8 mouse cellular contexts compared by ENCODE assay signal in genomic region chr17:34632261-34632691, GRCm38 (mm10). TPM values are rescaled to one million over a fixed set of nuclear protein-coding genes. Genes with fewer than 3 reads are reported as not detected.
DNase-seq lines count a peak whose midpoint lies in the region; ATAC-seq and TF ChIP-seq lines count a peak whose summit lies in the region.

No protein-coding gene starts in this region.

- peaks cover 48% of the 10 kb centered on the region for H3K4me1 ChIP-seq in forebrain, embryonic 16.5 days (replicated peaks; ENCODE audit: control insufficient read depth, insufficient read depth, low read length)
- peaks cover 35% of the 10 kb centered on the region for H3K4me1 ChIP-seq in neural tube, embryonic 14.5 days (ENCODE audit: control insufficient read depth, insufficient read depth, low read length)

- ATAC-seq in forebrain, embryonic 16.5 days, result peak; percentile 26
- ATAC-seq in neural tube, embryonic 14.5 days (ENCODE audit: low read depth), result no peak

- H3K4me3 ChIP-seq in forebrain, embryonic 16.5 days (replicated peaks; ENCODE audit: low read length), result peak overlapping the region; percentile 45
- H3K4me3 ChIP-seq in layer of hippocampus, adult 2 months, result peak overlapping the region; percentile 67
- H3K4me3 ChIP-seq in neural tube, embryonic 14.5 days (ENCODE audit: low read depth, low read length), result peak overlapping the region; percentile 65

- intact Hi-C loops in heart, postnatal 36 days (cut with DNase I), result no loop called here

- peak; percentile 50 to 77 for DNase-seq in CD8-positive naive resting alpha-beta T cell, adult 2 months (ENCODE audit: low read depth in 2 of 2, low spot score in 2 of 2)
- peak; percentile 86 to 91 for DNase-seq in cerebellum, adult 18-20 months
- DNase-seq in heart, postnatal 36 days, result peak; percentile 80 to 84
- peak; percentile 87 to 94 for DNase-seq in layer of hippocampus, adult 2 months (ENCODE audit: low spot score in 2 of 2)
- peak; percentile 91 for DNase-seq in lung, adult 18-20 months
- peak; percentile 84 to 90 for DNase-seq in thymus, adult 18-20 months

- peak overlapping the region; percentile 51 for H3K9ac ChIP-seq in forebrain, embryonic 16.5 days (replicated peaks; ENCODE audit: low read depth, low read length)
- H3K9ac ChIP-seq in neural tube, embryonic 14.5 days (replicated peaks; ENCODE audit: low read depth, low read length), result peak overlapping the region; percentile 35

- H3K27me3 ChIP-seq in forebrain, embryonic 16.5 days (replicated peaks; ENCODE audit: control insufficient read depth, insufficient read depth, low read length), result peaks cover 18% of the 10 kb centered on the region
- H3K27me3 ChIP-seq in neural tube, embryonic 14.5 days (ENCODE audit: control insufficient read depth, insufficient read depth, low read length), result peaks cover 8% of the 10 kb centered on the region

- WGBS in forebrain, embryonic 16.5 days, result 1% methylated on average over 26 of the region's 26 CpGs
- WGBS in neural tube, embryonic 14.5 days, result 2% methylated on average over 24 of the region's 26 CpGs

- no peak overlapping the region for H3K27ac ChIP-seq in forebrain, embryonic 16.5 days (ENCODE audit: low read length)
- peak overlapping the region; percentile 99 for H3K27ac ChIP-seq in layer of hippocampus, adult 2 months
- H3K27ac ChIP-seq in neural tube, embryonic 14.5 days (ENCODE audit: low read depth, low read length), result no peak overlapping the region

- H3K4me2 ChIP-seq in forebrain, embryonic 16.5 days (ENCODE audit: low read length), result peak overlapping the region; percentile 89
- peak overlapping the region; percentile 86 for H3K4me2 ChIP-seq in neural tube, embryonic 14.5 days (ENCODE audit: low read depth, low read length)

- TF ChIP-seq CTCF in layer of hippocampus, adult 2 months (conservative IDR thresholded peaks at IDR 0.05), result no peak

- no peaks in the 10 kb centered on the region for H3K36me3 ChIP-seq in forebrain, embryonic 16.5 days (ENCODE audit: control insufficient read depth, insufficient read depth)
- no peaks in the 10 kb centered on the region for H3K36me3 ChIP-seq in neural tube, embryonic 14.5 days (ENCODE audit: control insufficient read depth, insufficient read depth, low read length)

- H3K9me3 ChIP-seq in forebrain, embryonic 16.5 days (ENCODE audit: control insufficient read depth, low read length), result no peaks in the 10 kb centered on the region
- H3K9me3 ChIP-seq in neural tube, embryonic 14.5 days (ENCODE audit: control insufficient read depth, low read length), result no peaks in the 10 kb centered on the region

RNA-seq across cellular contexts. Expression of gene Prrt1, which starts 2.9 kb away (rescaled TPM):
- 5.0 and 10.4 TPM in 2 replicates for polyA plus RNA-seq in forebrain, embryonic 16.5 days (2015; fragmentation: Nextera tagmentation; extraction: Ambion mirVana)
- 1 to 10 TPM; 1.4 to 1.7 TPM for total RNA-seq in heart, postnatal 36 days (2021)
- total RNA-seq in layer of hippocampus, adult 2 months (2021), result 100 to 1,000 TPM; 276 to 305 TPM
- 6.7 and 9.3 TPM in 2 replicates for polyA plus RNA-seq in neural tube, embryonic 14.5 days (2014; fragmentation: Nextera tagmentation; extraction: Ambion mirVana)

RNA-seq across cellular contexts. Expression of gene Ppt2, which starts 4.0 kb away (rescaled TPM):
- 16.2 and 17.7 TPM in 2 replicates for polyA plus RNA-seq in forebrain, embryonic 16.5 days (2015; fragmentation: Nextera tagmentation; extraction: Ambion mirVana)
- total RNA-seq in heart, postnatal 36 days (2021), result 10 to 100 TPM; 54.4 to 55.5 TPM
- 10 to 100 TPM; 46.8 to 55.8 TPM for total RNA-seq in layer of hippocampus, adult 2 months (2021)
- polyA plus RNA-seq in neural tube, embryonic 14.5 days (2014; fragmentation: Nextera tagmentation; extraction: Ambion mirVana), result 21.9 and 25.4 TPM in 2 replicates

RNA-seq across cellular contexts. Expression of gene Fkbpl, which starts 12.3 kb away (rescaled TPM):
- polyA plus RNA-seq in forebrain, embryonic 16.5 days (2015; fragmentation: Nextera tagmentation; extraction: Ambion mirVana), result 14.6 and 16.7 TPM in 2 replicates
- 1 to 10 TPM; 6.9 to 9.9 TPM for total RNA-seq in heart, postnatal 36 days (2021)
- total RNA-seq in layer of hippocampus, adult 2 months (2021), result 10 to 100 TPM; 16.2 to 18.8 TPM
- polyA plus RNA-seq in neural tube, embryonic 14.5 days (2014; fragmentation: Nextera tagmentation; extraction: Ambion mirVana), result 11.5 and 14.8 TPM in 2 replicates

RNA-seq across cellular contexts. Expression of gene Atf6b, which starts 14.7 kb away (rescaled TPM):
- polyA plus RNA-seq in forebrain, embryonic 16.5 days (2015; fragmentation: Nextera tagmentation; extraction: Ambion mirVana), result 111 and 119 TPM in 2 replicates
- 10 to 100 TPM; 15.3 to 16.1 TPM for total RNA-seq in heart, postnatal 36 days (2021)
- 10 to 100 TPM; 92.0 to 93.2 TPM for total RNA-seq in layer of hippocampus, adult 2 months (2021)
- 71.8 and 92.5 TPM in 2 replicates for polyA plus RNA-seq in neural tube, embryonic 14.5 days (2014; fragmentation: Nextera tagmentation; extraction: Ambion mirVana)

RNA-seq across cellular contexts. Expression of gene Egfl8, which starts 16.5 kb away (rescaled TPM):
- polyA plus RNA-seq in forebrain, embryonic 16.5 days (2015; fragmentation: Nextera tagmentation; extraction: Ambion mirVana), result 7.0 and 7.5 TPM in 2 replicates
- 1 to 10 TPM; 1.5 to 2.5 TPM for total RNA-seq in heart, postnatal 36 days (2021)
- total RNA-seq in layer of hippocampus, adult 2 months (2021), result 1 to 10 TPM; 1.7 to 2.4 TPM
- 6.0 and 18.2 TPM in 2 replicates for polyA plus RNA-seq in neural tube, embryonic 14.5 days (2014; fragmentation: Nextera tagmentation; extraction: Ambion mirVana)

Comparison
In these comparisons a context has a peak if more than half of its experiments do, and no peak if none do; other contexts are left out.
1. RNA of gene Prrt1, which starts 2.9 kb away (total RNA-seq): 276 to 305 TPM in layer of hippocampus, adult 2 months; 1.4 to 1.7 TPM in heart, postnatal 36 days; every median in the first group is over 100 times any median in the second.
2. Peak in every context shown above with its lines, with median percentiles within 50 percentile points of each other: DNase-seq and H3K4me3 ChIP-seq.